Mouse (Mus musculus) cerebellum, adult 2 months (tissue): ENCODE results near the gene Mamdc2.

Source experiments
- CTCF ChIP-seq: fragments of 200-500 bp; IDR thresholded peaks from 2 replicates; pipeline ENCODE4 v1.5.1; 2011; ENCODE audit warnings: low read depth, mild to moderate bottlenecking, control low read depth, low read length, moderate library complexity, borderline replicate concordance; ENCODE audit not compliant: insufficient read depth
- POLR2A ChIP-seq: fragments of 200-500 bp; IDR thresholded peaks from 2 replicates; pipeline ENCODE4 v1.6.1; 2011; ENCODE audit warnings: low read length, control low read depth, borderline replicate concordance; ENCODE audit not compliant: insufficient read depth

GRCm38 (mm10) chr19:23361124-23361523, 87.1 kb downstream of the Mamdc2 start:
- TF ChIP-seq CTCF (peak; percentile 46; the same call in 1 of the 2 replicates), POLR2A (peak; percentile 33; the same call in 1 of the 2 replicates)
